Mouse (Mus musculus) C2C12 (cell line): ENCODE measurements around the gene 6030468B19Rik.

Source experiments
- CEBPB ChIP-seq: IDR thresholded peaks from one replicate; pipeline ENCODE4 v1.6.1; 2011; ENCODE audit warnings: low read depth, mild to moderate bottlenecking, control low read depth, moderate library complexity
- CTCF ChIP-seq: IDR thresholded peaks from one replicate; pipeline ENCODE4 v1.5.1; 2011; ENCODE audit not compliant: control insufficient read depth, insufficient read depth, insufficient read length

- TF ChIP-seq CTCF (no peak), CEBPB (no peak)
Measured at GRCm38 (mm10) chr11:117759267-117759666, 38.2 kb upstream of the 6030468B19Rik start.
